Mouse (Mus musculus): ENCODE data around the gene Gm20388. TPM values are rescaled to one million over a fixed set of nuclear protein-coding genes. Genes with fewer than 3 reads are reported as not detected.
A peak's percentile ranks its signal among the peaks of the same experiment; 100 is the strongest.

Gm20388 gene
- polyA plus RNA-seq, 1 experiment from 2014 or later = 1.7 TPM

DNA sequence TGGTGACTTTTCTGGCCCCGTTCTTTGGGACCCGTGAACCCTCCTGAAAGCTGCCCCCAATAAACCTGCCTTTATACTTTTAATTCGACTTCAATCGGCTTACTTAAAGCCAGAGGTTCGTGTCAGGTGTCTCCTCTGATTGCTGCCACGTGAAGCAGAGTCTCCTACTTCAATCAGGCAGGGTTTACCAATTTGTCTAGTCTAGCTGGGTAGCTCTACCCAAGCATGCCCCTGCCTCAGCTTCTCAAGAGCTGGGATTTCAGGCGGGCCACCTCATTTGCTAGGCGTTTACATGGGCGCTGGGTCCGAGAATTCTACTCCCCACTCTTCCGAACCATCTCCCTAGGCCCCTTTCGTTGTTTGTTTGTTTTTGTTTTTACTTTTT lies 1939.8 kb downstream of the Gm20388 start:
- Histone ChIP-seq H3K4me3 (peak overlapping the region; percentile 41), H3K4me1 (replicated peaks) (peaks cover 20% of the 10 kb centered on the region), H3K36me3 (peaks cover 8% of the 10 kb centered on the region; the same call in 1 of the 2 replicates), H3K27ac (peak overlapping the region; percentile 80), H3K9me3 (no peaks in the 10 kb centered on the region), H3K27me3 (ENCODE audit: insufficient read depth, poor library complexity, severe bottlenecking) (peaks cover 8% of the 10 kb centered on the region; the same call in 1 of the 2 replicates)
- DNase-seq (ENCODE audit: low spot score) = no peak
- 40% methylated on average over 12 of the region's 12 CpGs for WGBS

DNA sequence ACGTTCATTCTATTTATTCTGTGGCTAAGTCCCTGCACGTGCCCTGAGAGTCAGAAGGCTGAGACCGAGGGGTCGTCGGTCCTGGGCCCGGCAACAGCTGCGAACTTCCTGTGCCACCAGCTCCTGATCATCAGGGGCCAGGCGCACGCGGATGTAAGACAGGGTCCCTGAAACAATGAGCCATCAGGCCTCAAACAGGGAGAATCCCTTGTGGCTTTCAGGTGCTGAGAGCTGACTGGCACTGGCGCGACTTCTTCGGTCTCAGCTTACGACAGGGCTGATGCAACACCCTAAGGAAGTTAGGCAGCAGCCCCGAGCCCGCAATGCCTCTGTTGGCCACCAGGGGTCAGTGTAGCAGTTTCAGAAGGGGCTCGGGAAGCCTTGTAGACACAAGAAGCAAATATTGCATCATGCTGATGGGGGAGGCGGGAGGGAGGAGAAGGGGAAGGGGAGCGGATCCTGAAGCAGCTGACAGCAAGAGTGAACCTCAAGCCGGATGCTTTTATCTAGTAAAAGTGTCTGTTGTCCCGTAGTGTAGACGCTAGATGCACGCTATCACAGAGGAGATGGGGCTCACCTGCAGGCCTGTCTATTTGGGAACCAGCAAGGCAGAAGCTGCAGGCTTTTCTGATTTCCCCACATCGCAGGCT lies 1940.3 kb downstream of the Gm20388 start:
- Histone ChIP-seq H3K36me3 (peaks cover 3% of the 10 kb centered on the region; the same call in 1 of the 2 replicates), H3K4me3 (peak overlapping the region; percentile 41)
- WGBS = 7% methylated on average over 24 of the region's 24 CpGs

DNA sequence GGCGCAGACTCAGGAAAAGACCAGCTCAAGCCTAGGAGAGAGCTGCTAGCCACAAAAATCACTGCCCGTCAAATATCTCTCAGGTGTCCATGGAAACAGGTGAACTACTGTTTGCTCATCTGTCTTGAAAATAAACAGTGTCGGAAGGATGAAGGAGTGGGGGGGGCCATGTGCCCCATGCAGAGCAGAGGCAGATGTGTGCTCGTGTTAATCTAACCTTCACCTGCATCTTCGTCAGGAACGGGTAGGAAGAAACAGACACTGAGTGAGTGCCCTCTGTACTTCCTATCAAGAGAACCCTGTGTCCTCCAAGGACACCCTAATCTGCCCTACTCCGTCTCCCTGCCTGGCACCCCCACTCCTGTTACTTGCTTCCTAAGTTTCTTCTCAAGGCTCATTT lies 1941.1 kb downstream of the Gm20388 start:
- Histone ChIP-seq H3K27me3 (ENCODE audit: insufficient read depth, poor library complexity, severe bottlenecking) (peaks cover 8% of the 10 kb centered on the region; the same call in 1 of the 2 replicates), H3K27ac (peak overlapping the region; percentile 80), H3K4me3 (peak overlapping the region; percentile 41; the same call in 1 of the 2 replicates), H3K4me1 (replicated peaks) (peaks cover 20% of the 10 kb centered on the region), H3K36me3 (no peaks in the 10 kb centered on the region), H3K9me3 (no peaks in the 10 kb centered on the region)
- 50% methylated on average over 7 of the region's 7 CpGs for WGBS
- no peak for DNase-seq (ENCODE audit: low spot score)

More for the DNA sequence above, 1940.3 kb downstream of the Gm20388 start:
- peak; percentile 99 for DNase-seq (ENCODE audit: low spot score)
- Histone ChIP-seq H3K9me3 (no peaks in the 10 kb centered on the region), H3K27ac (peak overlapping the region; percentile 80), H3K27me3 (ENCODE audit: insufficient read depth, poor library complexity, severe bottlenecking) (peaks cover 8% of the 10 kb centered on the region; the same call in 1 of the 2 replicates), H3K4me1 (replicated peaks) (peaks cover 20% of the 10 kb centered on the region)

DNA sequence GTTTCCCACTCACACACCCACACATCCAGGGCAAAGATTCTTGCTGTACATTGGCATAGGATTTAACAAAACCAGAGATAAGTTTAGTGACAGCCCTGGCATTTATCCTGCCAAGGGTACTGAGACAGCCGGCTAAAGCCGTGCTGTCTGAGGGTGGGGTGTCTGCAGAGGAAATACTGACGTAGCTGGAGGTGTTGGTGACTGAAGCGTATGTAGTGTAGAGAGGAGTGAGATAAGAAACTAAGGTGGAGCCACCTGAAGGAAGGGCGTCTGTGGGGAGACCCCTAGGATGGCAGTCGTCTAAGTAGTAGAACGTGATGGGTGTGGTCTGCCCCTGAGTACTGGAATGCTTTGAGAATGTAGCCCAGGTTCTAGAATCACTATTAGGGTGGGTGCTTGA lies 1941.8 kb downstream of the Gm20388 start:
- no peaks in the 10 kb centered on the region for H3K9me3 ChIP-seq
- H3K36me3 ChIP-seq = no peaks in the 10 kb centered on the region
- H3K4me3 ChIP-seq = no peak overlapping the region
- peaks cover 8% of the 10 kb centered on the region; the same call in 1 of the 2 replicates for H3K27me3 ChIP-seq (ENCODE audit: insufficient read depth, poor library complexity, severe bottlenecking)
- no peak overlapping the region; the same call in 1 of the 2 replicates for H3K27ac ChIP-seq
- WGBS = 68% methylated on average over 7 of the region's 7 CpGs
- no peak for DNase-seq (ENCODE audit: low spot score)
- peaks cover 27% of the 10 kb centered on the region for H3K4me1 ChIP-seq (replicated peaks)

DNA sequence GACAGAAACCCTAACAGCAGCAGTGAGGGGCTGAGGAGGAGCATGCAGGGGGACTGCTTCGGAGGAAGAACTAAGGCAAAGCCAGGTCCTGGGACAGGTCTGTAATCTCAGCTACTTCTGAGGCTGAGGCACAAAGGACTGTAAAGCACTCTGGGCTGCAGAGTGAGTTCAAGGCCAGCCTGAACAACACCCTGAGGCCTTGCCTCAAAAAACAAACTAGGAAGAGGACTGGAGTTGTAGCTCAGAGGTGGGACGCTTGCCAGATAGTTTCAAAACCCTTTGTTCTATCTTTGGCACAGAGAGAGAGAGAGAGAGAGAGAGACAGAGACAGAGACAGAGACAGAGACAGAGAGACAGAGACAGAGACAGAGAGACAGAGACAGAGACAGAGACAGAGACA lies 1942.9 kb downstream of the Gm20388 start:
- no peaks in the 10 kb centered on the region for H3K9me3 ChIP-seq
- WGBS = 84% methylated on average over 2 of the region's 2 CpGs
- H3K36me3 ChIP-seq = no peaks in the 10 kb centered on the region
- H3K27me3 ChIP-seq (ENCODE audit: insufficient read depth, poor library complexity, severe bottlenecking) = peaks cover 5% of the 10 kb centered on the region; the same call in 1 of the 2 replicates
- DNase-seq (ENCODE audit: low spot score) = no peak
- H3K4me3 ChIP-seq = no peak overlapping the region
- peaks cover 35% of the 10 kb centered on the region for H3K4me1 ChIP-seq (replicated peaks)
- no peak overlapping the region for H3K27ac ChIP-seq

DNA sequence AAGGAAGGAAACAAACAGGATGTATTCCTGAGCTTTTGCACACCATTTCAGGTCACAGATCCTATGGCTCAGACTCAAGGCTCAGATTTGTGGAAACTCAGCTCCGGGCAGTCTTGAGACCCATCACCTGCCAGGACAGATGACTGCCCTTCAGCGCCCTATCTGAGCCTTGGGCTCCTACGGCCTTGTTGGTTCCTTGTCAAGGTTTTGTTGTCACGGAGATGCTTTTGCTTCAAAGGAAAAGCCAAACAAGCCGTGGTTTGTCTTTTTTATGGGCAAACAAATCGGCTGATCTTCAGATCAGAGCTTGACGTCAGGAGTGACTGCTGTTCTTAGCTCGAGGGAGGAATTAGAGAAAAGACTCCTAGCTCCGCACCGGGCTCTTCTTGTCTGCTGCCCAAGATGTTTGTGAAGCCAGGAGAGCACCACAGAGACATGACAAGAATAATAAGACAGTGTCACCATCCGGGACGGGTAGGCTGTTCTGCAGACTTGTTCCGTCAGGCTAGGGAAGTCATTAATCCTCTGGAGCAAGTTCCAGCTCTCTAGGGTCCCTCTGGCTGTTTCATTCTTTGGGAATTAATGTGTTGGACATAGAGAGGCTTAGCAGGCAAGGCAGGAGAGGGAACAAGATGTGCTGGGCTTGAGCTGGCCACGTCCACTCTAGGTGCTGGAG lies 1945.6 kb downstream of the Gm20388 start:
- Histone ChIP-seq H3K4me1 (replicated peaks) (peaks cover 27% of the 10 kb centered on the region), H3K9me3 (no peaks in the 10 kb centered on the region), H3K4me3 (no peak overlapping the region), H3K36me3 (no peaks in the 10 kb centered on the region), H3K27me3 (ENCODE audit: insufficient read depth, poor library complexity, severe bottlenecking) (0 out of 2 replicates have a peak, but pooled peaks cover 5% of the 10 kb centered on the region), H3K27ac (no peak overlapping the region)
- WGBS = 87% methylated on average over 14 of the region's 14 CpGs
- no peak for DNase-seq (ENCODE audit: low spot score)

DNA sequence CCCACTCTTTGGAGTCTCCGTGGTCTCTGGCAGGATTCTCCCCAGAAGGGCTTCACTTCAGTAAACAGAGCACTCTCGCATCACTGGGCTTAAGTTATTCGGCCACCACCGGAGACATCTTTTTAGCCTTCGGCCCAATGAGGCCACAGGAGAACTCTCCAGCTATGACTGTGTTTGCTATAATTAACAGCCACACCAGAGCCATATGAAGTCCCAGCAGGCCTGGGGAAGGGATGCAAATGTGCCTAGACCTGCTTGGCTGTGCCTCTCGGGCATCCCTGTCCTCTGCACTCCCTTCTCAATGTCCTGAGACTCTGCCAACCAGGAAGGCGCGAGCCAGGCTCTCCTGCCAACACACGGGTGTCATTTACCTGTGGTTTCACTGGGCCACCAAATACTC lies 1946.7 kb downstream of the Gm20388 start:
- Histone ChIP-seq H3K27ac (no peak overlapping the region), H3K9me3 (no peaks in the 10 kb centered on the region), H3K4me1 (replicated peaks) (peaks cover 21% of the 10 kb centered on the region), H3K36me3 (no peaks in the 10 kb centered on the region), H3K27me3 (ENCODE audit: insufficient read depth, poor library complexity, severe bottlenecking) (0 out of 2 replicates have a peak, but pooled peaks cover 3% of the 10 kb centered on the region), H3K4me3 (no peak overlapping the region)
- DNase-seq (ENCODE audit: low spot score) = no peak
- WGBS = 53% methylated on average over 9 of the region's 9 CpGs

DNA sequence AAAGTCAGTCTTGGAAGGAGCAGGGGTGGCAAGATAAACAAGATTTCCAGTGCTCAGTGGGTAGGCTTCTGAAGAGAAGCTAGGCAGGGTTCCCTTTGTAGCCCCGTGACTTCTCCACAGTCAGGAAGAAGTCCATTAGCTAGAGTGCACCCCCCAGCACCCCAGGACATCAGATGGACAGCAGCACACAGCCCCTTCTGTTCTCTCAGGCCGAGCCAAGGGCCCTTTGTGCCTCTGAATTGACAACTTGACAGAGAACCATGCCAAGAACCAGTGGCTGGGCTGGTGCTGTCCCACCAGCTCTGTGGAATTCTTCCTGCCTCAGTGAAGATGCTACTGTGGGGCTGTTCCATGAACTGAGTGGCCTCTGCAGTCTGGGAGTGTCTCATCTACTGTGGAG lies 1947.1 kb downstream of the Gm20388 start:
- H3K36me3 ChIP-seq = no peaks in the 10 kb centered on the region
- no peak overlapping the region for H3K27ac ChIP-seq
- WGBS = 32% methylated on average over 2 of the region's 2 CpGs
- H3K4me3 ChIP-seq = no peak overlapping the region
- no peak for DNase-seq (ENCODE audit: low spot score)
- H3K9me3 ChIP-seq = no peaks in the 10 kb centered on the region
- no peaks in the 10 kb centered on the region for H3K27me3 ChIP-seq (ENCODE audit: insufficient read depth, poor library complexity, severe bottlenecking)
- peaks cover 21% of the 10 kb centered on the region for H3K4me1 ChIP-seq (replicated peaks)

DNA sequence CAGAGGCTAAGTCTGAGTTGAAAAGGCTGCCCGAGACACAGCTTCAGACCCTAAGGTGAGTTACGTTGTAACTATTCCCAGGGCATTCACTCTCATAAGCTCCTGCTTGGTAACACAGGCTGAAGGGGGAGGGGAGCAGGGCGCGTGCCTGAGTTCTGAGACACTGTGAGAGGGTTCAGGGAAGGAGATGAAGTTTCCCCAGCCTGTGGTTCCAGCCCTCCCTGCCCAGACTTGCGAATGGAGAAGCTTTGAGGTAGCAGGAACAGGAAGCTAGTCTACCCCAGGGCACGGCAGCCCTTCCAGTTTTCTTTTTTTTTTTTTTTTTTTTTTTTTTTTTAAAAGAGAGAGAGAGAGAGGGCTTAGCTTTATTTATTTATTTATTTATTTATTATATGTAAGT lies 1950.6 kb downstream of the Gm20388 start:
- Histone ChIP-seq H3K27ac (no peak overlapping the region), H3K4me1 (replicated peaks) (peaks cover 21% of the 10 kb centered on the region), H3K4me3 (no peak overlapping the region), H3K36me3 (no peaks in the 10 kb centered on the region), H3K27me3 (ENCODE audit: insufficient read depth, poor library complexity, severe bottlenecking) (no peaks in the 10 kb centered on the region), H3K9me3 (no peaks in the 10 kb centered on the region)
- WGBS = 60% methylated on average over 6 of the region's 6 CpGs
- DNase-seq (ENCODE audit: low spot score) = no peak

DNA sequence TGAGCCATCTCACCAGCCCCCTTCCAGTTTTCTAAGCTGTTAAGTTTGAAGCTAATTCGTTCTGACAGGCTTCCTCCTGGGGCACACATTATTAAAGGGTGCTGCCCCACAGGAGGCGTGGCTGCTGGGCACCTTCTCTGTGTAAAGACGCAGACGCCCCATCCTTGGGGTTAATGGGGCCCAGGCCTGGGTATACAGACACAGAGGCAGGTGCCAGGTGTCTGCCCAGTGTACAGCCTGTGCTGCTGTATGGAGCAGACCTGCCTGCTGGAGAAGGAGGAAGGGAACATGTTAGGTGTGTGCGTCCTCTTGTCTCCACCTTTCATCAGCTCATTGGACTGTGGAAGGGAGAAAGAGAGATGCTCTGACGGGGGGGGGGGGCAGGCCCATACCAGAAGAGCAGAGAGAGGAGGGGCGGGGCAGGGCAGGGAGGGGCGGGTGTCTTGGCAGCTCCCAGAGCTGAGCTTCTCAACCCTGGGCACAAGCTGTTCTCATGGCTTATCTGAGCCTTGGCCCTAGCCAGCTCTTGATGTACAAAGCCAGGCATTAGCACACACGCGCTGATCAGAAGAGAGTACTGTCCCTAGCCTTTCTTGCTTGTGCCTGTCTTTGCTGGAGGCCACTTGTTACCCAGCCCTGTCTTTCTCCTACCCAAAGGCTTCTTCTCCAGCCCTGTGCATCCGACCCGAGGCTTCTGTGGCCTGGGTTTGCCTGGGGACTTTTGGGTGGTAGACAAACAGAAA lies 1951.3 kb downstream of the Gm20388 start:
- H3K27ac ChIP-seq = no peak overlapping the region
- WGBS = 72% methylated on average over 11 of the region's 12 CpGs
- no peaks in the 10 kb centered on the region for H3K27me3 ChIP-seq (ENCODE audit: insufficient read depth, poor library complexity, severe bottlenecking)
- no peak for DNase-seq (ENCODE audit: low spot score)
- H3K9me3 ChIP-seq = no peaks in the 10 kb centered on the region
- H3K4me3 ChIP-seq = no peak overlapping the region
- no peaks in the 10 kb centered on the region for H3K36me3 ChIP-seq
- H3K4me1 ChIP-seq (replicated peaks) = peaks cover 19% of the 10 kb centered on the region

DNA sequence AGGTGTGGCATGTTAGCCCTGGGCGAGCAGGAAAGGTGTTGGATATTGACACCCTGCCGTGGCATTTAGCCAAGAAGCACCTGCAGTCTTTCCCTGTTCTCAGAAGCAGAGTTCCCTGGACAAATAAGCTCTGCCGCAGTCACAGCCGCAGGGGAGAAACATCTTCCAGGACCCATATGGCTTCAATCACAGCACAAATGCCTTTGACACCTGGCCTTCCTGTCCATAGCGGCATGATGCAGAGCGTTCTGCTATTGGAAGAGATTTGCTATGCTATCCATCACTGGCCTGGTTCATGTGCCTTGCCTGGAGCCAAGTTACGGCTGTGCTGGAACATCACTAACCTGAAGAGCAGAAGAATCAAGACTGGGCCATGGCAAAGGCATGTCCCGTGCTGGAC lies 1954.7 kb downstream of the Gm20388 start:
- H3K9me3 ChIP-seq = no peaks in the 10 kb centered on the region
- no peak overlapping the region for H3K4me3 ChIP-seq
- H3K36me3 ChIP-seq = no peaks in the 10 kb centered on the region
- H3K27ac ChIP-seq = no peak overlapping the region
- WGBS = 76% methylated on average over 8 of the region's 8 CpGs
- no peaks in the 10 kb centered on the region for H3K27me3 ChIP-seq (ENCODE audit: insufficient read depth, poor library complexity, severe bottlenecking)
- no peak for DNase-seq (ENCODE audit: low spot score)
- peaks cover 14% of the 10 kb centered on the region; the same call in 1 of the 2 replicates for H3K4me1 ChIP-seq (replicated peaks)

DNA sequence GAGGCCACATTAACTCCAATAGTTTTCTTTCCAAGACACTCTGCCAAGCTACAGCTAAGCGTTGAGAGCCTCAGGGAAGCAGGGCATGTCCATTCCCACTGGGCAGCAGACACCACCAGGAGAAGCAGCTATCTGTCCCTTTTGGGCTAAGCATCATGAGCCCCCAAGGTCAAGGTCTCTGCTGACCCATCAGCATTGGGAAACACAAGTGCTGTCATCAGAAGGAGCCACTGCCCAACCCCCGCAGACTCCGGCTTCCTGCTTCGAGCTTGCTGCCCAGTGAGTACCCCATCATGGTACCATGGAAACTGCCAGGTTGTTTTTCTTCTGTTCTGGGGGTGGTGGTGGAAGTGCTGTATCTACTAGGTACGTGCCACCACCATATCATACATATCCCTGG lies 1957.6 kb downstream of the Gm20388 start:
- 92% methylated on average over 5 of the region's 5 CpGs for WGBS
- H3K9me3 ChIP-seq = no peaks in the 10 kb centered on the region
- peaks cover 13% of the 10 kb centered on the region; the same call in 1 of the 2 replicates for H3K27me3 ChIP-seq (ENCODE audit: insufficient read depth, poor library complexity, severe bottlenecking)
- H3K4me3 ChIP-seq = no peak overlapping the region
- DNase-seq (ENCODE audit: low spot score) = no peak
- no peak overlapping the region for H3K27ac ChIP-seq
- H3K4me1 ChIP-seq (replicated peaks) = peaks cover 18% of the 10 kb centered on the region
- H3K36me3 ChIP-seq = no peaks in the 10 kb centered on the region

DNA sequence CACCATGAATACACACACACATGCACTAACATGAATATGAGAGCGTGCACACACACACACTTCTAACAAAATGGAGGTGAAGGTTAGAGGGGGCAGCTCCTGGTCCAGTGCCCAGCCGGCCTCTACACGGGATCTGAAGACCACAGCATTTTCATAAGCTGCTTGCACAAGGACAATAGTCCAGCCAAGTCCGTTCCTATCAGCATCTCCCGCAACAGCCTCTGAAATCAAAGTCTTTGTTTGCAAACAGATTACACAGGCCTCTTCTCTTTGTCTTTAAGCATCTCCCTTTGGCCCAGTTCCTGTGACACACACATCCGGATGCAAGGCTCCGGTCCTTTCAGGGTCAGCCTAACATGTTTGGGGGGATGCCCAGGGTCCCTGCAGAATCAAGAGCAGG lies 1958.3 kb downstream of the Gm20388 start:
- WGBS = 90% methylated on average over 7 of the region's 7 CpGs
- Histone ChIP-seq H3K27me3 (ENCODE audit: insufficient read depth, poor library complexity, severe bottlenecking) (peaks cover 13% of the 10 kb centered on the region; the same call in 1 of the 2 replicates), H3K36me3 (no peaks in the 10 kb centered on the region), H3K4me1 (replicated peaks) (peaks cover 18% of the 10 kb centered on the region), H3K9me3 (no peaks in the 10 kb centered on the region), H3K4me3 (no peak overlapping the region), H3K27ac (no peak overlapping the region)
- no peak for DNase-seq (ENCODE audit: low spot score)

Measured in hindbrain, embryonic 10.5 days (tissue).